Mouse (Mus musculus) cerebellum, adult 2 months (tissue): ENCODE data around the gene Cblc. TPM values are rescaled to one million over a fixed set of nuclear protein-coding genes. Genes with fewer than 3 reads are reported as not detected.

Experiments used
- DNase-seq, 2 experiments: peaks; one replicate each; pipeline ENCODE4 v3.0.0; 2021
- H3K27ac ChIP-seq: fragments of 200-500 bp; 2 replicates; pipeline ENCODE4 v1.5.1; 2012; ENCODE audit warnings: low read length, control low read depth, inconsistent platforms; ENCODE audit not compliant: insufficient read depth
- H3K27me3 ChIP-seq: fragments of 200-500 bp; 2 replicates; pipeline ENCODE4 v1.6.1; 2012; ENCODE audit warnings: inconsistent platforms, mild to moderate bottlenecking, low read length, moderate library complexity; ENCODE audit not compliant: control insufficient read depth, insufficient read depth
- H3K4me1 ChIP-seq: fragments of 200-500 bp; 2 replicates; pipeline ENCODE4 v1.6.1; 2011; ENCODE audit warnings: low read length; ENCODE audit not compliant: control insufficient read depth, insufficient read depth
- H3K4me3 ChIP-seq: fragments of 200-500 bp; replicated peaks from 2 replicates; pipeline ENCODE3; 2011; ENCODE audit warnings: mild to moderate bottlenecking, low read depth, low read length, control low read depth; ENCODE audit not compliant: insufficient read depth
- CTCF ChIP-seq: fragments of 200-500 bp; IDR thresholded peaks from 2 replicates; pipeline ENCODE4 v1.5.1; 2011; ENCODE audit warnings: low read depth, mild to moderate bottlenecking, control low read depth, low read length, moderate library complexity, borderline replicate concordance; ENCODE audit not compliant: insufficient read depth
- POLR2A ChIP-seq: fragments of 200-500 bp; IDR thresholded peaks from 2 replicates; pipeline ENCODE4 v1.6.1; 2011; ENCODE audit warnings: low read length, control low read depth, borderline replicate concordance; ENCODE audit not compliant: insufficient read depth
- WGBS: fragments of 180-500 bp; shearing (Covaris S2); methylation state at CpG from one replicate; pipeline ENCODE4 v1.1.7; 2018; 5-methylcytosine and 5-hydroxymethylcytosine counted together
- polyA plus RNA-seq: library from polyadenylated mRNA; depleted of rRNA; stranded (reverse); fragments of >200 nt; gene quantifications from 2 replicates; pipeline ENCODE4 v1.2.3, GENCODE M21; 2012

Gene Cblc
- polyA plus RNA-seq, 1 experiment: not detected

DNA sequence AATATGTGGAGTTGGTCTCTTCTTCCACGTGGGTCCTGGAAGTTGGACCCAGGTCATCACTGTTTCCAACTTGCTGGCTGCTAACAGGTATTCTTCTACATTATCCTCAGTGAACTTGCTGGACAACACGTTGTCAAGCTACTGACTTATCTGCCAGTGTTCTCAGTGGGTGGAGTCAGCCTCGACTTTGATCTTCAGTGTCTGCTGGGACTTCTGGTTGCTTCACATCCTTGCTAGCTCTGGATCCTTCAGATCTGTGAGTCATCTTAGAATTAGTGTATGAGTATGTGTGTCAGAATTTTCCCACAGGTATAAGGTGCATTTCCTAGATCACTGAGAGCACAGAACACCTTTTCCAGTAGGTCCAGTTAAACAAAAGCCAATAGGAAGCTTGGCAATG, 40.2 kb upstream of the Cblc start:
- WGBS: 57% methylated on average over 3 of the region's 3 CpGs
- Histone ChIP-seq H3K27ac (no peak overlapping the region), H3K4me3 (no peak overlapping the region), H3K4me1 (no peaks in the 10 kb centered on the region), H3K27me3 (no peaks in the 10 kb centered on the region)
- TF ChIP-seq POLR2A: no peak
- TF ChIP-seq CTCF: no peak
- no peak for DNase-seq

DNA sequence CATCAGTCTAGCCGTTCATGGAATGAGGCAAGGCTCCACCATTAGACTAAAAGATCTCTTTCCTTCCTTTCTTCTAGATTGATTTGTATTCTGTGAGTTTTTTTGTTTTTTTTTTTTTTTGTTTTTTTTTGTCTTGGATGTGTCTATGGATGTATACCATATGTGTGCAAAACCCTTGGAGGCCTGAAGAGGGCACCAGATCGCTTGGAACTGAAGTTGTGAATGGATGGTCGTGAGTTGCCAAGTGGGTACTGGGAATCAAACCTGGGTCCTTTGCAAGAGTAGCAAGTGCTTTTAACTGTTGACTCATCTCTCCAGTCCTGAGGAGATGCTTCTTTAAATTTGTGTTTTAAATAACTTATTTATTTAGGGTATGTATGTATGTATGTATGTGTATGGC, 37.4 kb upstream of the Cblc start:
- no peak for DNase-seq
- 66% methylated on average over 3 of the region's 3 CpGs for WGBS
- no peak overlapping the region for H3K27ac ChIP-seq

DNA sequence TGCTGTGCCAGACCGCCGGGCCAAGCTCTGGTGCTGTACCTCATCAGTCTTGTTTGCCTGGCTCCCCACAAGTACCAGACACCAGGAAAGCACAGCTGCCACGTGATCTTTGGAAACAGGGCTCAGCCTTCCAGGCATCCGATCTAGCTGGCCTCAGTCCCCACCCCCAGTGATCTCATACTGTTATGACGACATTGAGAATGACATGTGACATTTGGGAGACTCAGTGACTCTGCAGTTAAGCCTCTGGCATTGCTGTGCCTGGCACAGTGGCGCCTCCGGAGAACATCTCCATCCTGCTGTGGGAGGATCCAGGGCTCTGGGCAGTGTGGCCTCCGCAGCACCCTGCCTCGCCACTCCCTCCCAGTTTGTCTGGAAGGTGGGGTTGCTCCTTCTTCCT, 35.2 kb upstream of the Cblc start:
- 28% methylated on average over 9 of the region's 9 CpGs for WGBS
- Histone ChIP-seq H3K27ac (no peak overlapping the region), H3K4me1 (peaks cover 6% of the 10 kb centered on the region; the same call in 1 of the 2 replicates), H3K27me3 (no peaks in the 10 kb centered on the region), H3K4me3 (no peak overlapping the region)
- no peak for DNase-seq
- TF ChIP-seq POLR2A: no peak
- no peak for TF ChIP-seq CTCF

More for the DNA sequence above, 37.4 kb upstream of the Cblc start:
- TF ChIP-seq POLR2A (no peak), CTCF (no peak)
- Histone ChIP-seq H3K27me3 (no peaks in the 10 kb centered on the region), H3K4me1 (peaks cover 6% of the 10 kb centered on the region; the same call in 1 of the 2 replicates), H3K4me3 (no peak overlapping the region)

DNA sequence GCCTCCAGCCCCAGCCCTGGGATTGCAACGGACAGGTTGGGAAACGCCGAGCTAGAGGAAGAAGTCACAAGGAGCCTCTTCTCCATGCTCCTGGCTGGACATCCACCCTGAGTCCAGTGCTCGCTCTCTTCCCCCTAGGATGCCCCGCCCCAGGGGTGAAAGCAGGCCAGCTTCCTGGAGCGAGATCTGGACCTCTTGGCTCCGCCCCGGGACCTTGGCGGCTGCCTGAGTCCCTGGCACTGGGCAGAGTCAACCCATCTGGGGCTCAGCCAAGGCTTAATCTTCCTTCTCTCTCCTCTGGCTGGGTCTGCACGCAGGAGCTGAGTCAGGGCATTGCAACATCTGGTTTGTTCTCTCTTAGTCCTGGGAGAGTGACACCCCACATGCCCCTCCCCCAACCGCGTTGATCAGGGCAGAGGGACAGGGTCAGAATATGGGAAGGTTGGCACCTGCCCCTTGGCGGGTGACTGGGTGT, 34.1 kb upstream of the Cblc start:
- Histone ChIP-seq H3K4me1 (peaks cover 6% of the 10 kb centered on the region; the same call in 1 of the 2 replicates), H3K4me3 (no peak overlapping the region), H3K27ac (no peak overlapping the region), H3K27me3 (no peaks in the 10 kb centered on the region)
- DNase-seq: peak; percentile 27 to 29
- TF ChIP-seq CTCF: no peak
- no peak for TF ChIP-seq POLR2A
- 13% methylated on average over 13 of the region's 13 CpGs for WGBS

DNA sequence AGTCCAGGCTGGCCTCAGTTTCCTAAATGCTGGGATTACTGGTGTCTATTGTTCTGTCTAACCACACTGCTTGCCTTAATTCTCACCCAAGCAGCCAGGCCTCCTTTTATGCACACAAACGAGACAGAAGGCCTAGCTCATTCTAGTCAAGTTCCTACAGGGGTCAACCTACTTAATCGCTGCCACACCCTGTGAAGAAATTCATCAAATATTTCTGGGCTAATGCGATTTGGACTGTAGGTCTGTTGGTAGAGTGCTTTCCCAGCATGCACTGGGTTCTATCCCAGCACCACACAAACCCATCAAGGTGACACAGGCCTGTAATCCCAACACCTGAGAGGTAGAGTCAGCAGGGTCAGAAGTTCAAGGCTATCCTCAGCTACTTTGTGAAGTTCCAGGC, 33.1 kb upstream of the Cblc start:
- TF ChIP-seq POLR2A: no peak
- no peak for TF ChIP-seq CTCF
- 89% methylated on average over 3 of the region's 3 CpGs for WGBS

DNA sequence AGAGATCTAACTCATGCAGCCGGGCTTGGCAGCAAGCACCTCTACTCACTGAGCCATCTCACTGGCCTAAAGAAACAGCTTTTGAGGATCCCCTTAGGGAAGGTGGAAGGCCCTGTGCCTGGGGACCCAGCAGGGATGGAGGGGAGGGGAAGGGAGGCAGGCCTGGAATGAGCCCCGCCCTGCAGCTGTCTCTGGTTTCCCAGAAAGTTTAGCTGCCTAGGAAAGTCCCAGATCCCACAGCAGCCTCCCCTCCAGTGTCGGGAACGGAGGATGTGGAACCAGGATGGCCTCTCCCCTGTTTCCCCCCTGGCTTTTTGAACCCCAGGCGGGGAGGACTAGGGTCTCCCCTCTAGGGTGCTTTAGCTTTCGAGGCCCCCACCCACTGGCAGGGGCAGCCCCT, 30.1 kb upstream of the Cblc start:
- Histone ChIP-seq H3K4me1 (peaks cover 6% of the 10 kb centered on the region; the same call in 1 of the 2 replicates), H3K4me3 (no peak overlapping the region), H3K27me3 (peaks cover 4% of the 10 kb centered on the region; the same call in 1 of the 2 replicates), H3K27ac (no peak overlapping the region)
- TF ChIP-seq POLR2A (no peak), CTCF (no peak)
- 33% methylated on average over 6 of the region's 6 CpGs for WGBS
- DNase-seq: no peak

More for the DNA sequence above, 33.1 kb upstream of the Cblc start:
- Histone ChIP-seq H3K27ac (no peak overlapping the region), H3K27me3 (no peaks in the 10 kb centered on the region), H3K4me1 (peaks cover 6% of the 10 kb centered on the region; the same call in 1 of the 2 replicates), H3K4me3 (no peak overlapping the region)
- DNase-seq: no peak

DNA sequence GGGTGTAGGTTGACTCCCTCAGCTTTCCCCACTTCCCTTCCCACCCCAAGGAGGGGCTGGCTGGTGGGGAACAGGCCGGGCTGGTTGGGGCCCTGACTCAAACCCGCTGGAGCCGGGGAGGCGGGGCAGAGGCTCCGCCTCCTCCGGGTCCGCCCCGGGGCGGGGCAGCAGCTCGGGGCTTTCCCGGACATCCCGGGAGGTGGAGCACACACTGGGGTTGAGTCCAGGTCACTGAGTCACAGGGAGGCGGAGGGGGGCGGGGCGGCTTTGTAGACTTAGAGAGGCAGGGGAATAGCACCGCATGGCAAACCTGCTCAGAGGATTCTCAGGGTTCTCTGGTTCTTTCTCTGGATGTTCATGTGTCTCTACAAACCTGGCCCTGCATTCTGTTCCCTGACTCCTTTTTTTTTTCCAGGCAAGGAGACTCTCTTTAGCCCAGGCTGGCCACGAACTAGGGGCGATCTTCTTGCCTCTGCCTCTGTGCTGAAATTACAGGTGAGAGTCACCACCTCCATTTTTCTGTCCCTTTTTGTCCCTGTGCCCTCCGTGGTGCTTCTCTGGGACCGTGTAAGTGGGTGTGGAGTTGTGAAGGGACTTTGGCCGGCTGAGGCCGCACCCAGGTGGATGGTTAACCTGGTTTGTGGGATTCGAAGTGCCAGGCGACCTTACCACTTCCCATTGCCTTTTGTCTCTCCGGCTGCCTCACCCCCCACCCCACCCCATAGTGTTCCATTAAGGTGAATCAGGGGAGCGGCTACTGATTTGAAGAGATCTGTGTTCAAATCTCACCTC, 27.8 kb upstream of the Cblc start:
- H3K4me3 ChIP-seq: no peak overlapping the region
- H3K4me1 ChIP-seq: no peaks in the 10 kb centered on the region
- 25% methylated on average over 26 of the region's 26 CpGs for WGBS
- TF ChIP-seq POLR2A (no peak), CTCF (no peak)
- peaks cover 4% of the 10 kb centered on the region; the same call in 1 of the 2 replicates for H3K27me3 ChIP-seq
- no peak overlapping the region for H3K27ac ChIP-seq
- DNase-seq: no peak

DNA sequence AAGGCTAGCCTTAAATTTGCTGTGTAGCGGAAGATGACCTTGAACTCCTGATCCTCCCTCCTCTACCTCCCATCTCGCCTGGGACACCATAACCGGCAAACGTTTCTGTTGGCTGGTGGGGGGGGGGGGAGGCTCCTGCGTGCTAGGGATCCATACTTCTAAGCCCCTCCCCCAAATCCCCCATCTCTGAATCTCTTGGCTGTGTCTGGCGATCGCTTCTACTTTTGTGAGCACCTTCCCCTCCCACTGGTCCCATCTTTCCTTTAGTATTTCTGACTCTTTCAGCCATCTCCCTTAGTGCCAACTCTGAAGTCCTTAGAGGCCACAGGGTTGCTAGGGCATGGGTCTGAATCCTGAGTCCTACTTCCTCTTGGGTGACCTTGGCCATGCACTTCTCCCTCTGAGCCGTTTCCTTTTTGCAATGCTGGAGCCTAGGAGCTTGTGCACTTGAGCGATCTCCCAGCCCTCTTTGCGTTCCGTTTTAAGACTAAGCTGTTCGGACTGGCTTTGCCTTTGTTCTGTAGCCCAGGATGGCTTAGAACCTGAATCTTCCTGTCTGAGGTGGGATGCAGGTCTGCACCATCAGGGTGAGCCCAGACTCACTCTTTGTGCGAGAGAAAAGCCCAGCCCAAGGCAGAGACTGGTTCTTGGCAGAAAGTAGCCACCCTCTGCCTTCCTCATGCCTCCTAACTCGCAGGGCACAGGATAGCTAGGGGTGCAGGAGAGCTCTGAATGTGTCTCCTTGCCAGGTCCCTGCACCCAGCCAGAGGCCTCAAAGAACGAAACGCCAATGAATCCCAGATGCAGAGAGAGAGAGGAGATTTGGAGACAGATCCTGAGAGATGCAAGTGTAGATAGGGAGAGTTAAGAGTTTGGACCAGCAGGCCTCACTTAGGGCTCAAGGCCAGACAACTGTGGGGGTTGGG, 26.9 kb upstream of the Cblc start:
- H3K4me3 ChIP-seq: no peak overlapping the region
- WGBS: 20% methylated on average over 16 of the region's 16 CpGs
- TF ChIP-seq CTCF: no peak
- no peak for TF ChIP-seq POLR2A
- no peaks in the 10 kb centered on the region for H3K4me1 ChIP-seq
- H3K27ac ChIP-seq: no peak overlapping the region
- no peak for DNase-seq
- H3K27me3 ChIP-seq: peaks cover 4% of the 10 kb centered on the region; the same call in 1 of the 2 replicates
